Mouse (Mus musculus): ENCODE results near the gene Camk1d.

GRCm38 (mm10) chr2:5643937-5644336 is 70.4 kb downstream of the Camk1d start:
- no peak for TF ChIP-seq POLR2A (IDR thresholded peaks at IDR 0.05; ENCODE audit: extremely low read depth, insufficient read depth, low read length)
- no peak for TF ChIP-seq CTCF (IDR thresholded peaks at IDR 0.05; ENCODE audit: low read depth, low read length)
